Mouse (Mus musculus) midbrain, embryonic 10.5 days (tissue): ENCODE results near the gene Hist2h3c1. TPM values are rescaled to one million over a fixed set of nuclear protein-coding genes. Genes with fewer than 3 reads are reported as not detected.

Experiments
- DNase-seq: peaks from one replicate; pipeline ENCODE4 v3.0.0-alpha.2; 2017; ENCODE audit warnings: low spot score
- H3K27ac ChIP-seq: fragments of 300-500 bp; sonication (generic); replicated peaks from 2 replicates; pipeline ENCODE4 v1.5.1; 2016; ENCODE audit warnings: mild to moderate bottlenecking
- H3K27me3 ChIP-seq: fragments of 300-500 bp; sonication (generic); 2 replicates; pipeline ENCODE4 v1.6.1; 2016; ENCODE audit warnings: low read depth, mild to moderate bottlenecking; ENCODE audit not compliant: poor library complexity, severe bottlenecking
- H3K36me3 ChIP-seq: fragments of 300-500 bp; sonication (generic); 2 replicates; pipeline ENCODE4 v1.6.1; 2016; ENCODE audit warnings: mild to moderate bottlenecking, moderate library complexity
- H3K4me1 ChIP-seq: fragments of 300-500 bp; sonication (generic); 2 replicates; pipeline ENCODE4 v1.6.1; 2016
- H3K4me3 ChIP-seq: fragments of 300-500 bp; sonication (generic); 2 replicates; pipeline ENCODE4 v1.5.1; 2016; ENCODE audit warnings: mild to moderate bottlenecking, moderate library complexity
- H3K9me3 ChIP-seq: fragments of 300-500 bp; sonication (generic); replicated peaks from 2 replicates; pipeline ENCODE4 v1.6.1; 2016; ENCODE audit warnings: mild to moderate bottlenecking
- WGBS: fragments of 180-500 bp; shearing (Covaris S2); methylation state at CpG from one replicate; pipeline ENCODE4 v1.1.7; 2016; 5-methylcytosine and 5-hydroxymethylcytosine counted together
- polyA plus RNA-seq: library from polyadenylated mRNA; unstranded; fragments of >200 nt; fragmentation: Nextera tagmentation; extraction: Ambion mirVana; gene quantifications from 2 replicates; pipeline ENCODE4 v1.2.1, GENCODE M21; 2016

The Hist2h3c1 gene
- polyA plus RNA-seq, 1 experiment from 2014 or later, result 0.70 TPM

DNA sequence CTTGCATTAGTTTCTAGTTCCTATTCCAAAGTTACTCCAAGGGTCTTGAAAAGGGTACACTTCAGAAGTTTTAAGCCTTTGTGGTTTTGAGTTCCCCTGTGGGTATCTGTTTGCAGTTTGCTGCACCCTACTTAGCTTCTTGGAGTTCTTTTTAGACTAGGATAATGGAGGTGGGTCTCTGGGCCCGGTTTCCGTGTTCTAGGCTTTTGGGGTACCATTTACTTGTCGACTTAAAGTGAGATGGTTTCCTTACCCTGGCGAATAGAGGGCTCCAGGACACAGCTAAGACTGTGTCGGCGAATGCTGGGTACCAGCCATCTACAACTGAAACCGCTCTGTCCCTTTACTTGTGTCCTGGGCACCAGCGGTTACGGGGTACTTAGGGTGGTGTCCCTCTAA lies 24.8 kb upstream of the Hist2h3c1 start:
- 16% methylated on average over 9 of the region's 9 CpGs for WGBS
- Histone ChIP-seq H3K27ac (peak overlapping the region; percentile 97), H3K36me3 (no peaks in the 10 kb centered on the region), H3K9me3 (no peaks in the 10 kb centered on the region), H3K4me1 (peaks cover 67% of the 10 kb centered on the region), H3K4me3 (peak overlapping the region; percentile 64), H3K27me3 (no peaks in the 10 kb centered on the region)
- peak; percentile 26 for DNase-seq

GRCm38 (mm10) chr3:96222774-96223173 lies 23.7 kb upstream of the Hist2h3c1 start:
- 95% methylated on average over 4 of the region's 4 CpGs for WGBS
- H3K4me3 ChIP-seq, result peak overlapping the region; percentile 64
- H3K27ac ChIP-seq, result peak overlapping the region; percentile 97; the same call in 1 of the 2 replicates
- H3K9me3 ChIP-seq, result no peaks in the 10 kb centered on the region
- H3K36me3 ChIP-seq, result no peaks in the 10 kb centered on the region
- no peaks in the 10 kb centered on the region for H3K27me3 ChIP-seq
- no peak for DNase-seq
- peaks cover 75% of the 10 kb centered on the region for H3K4me1 ChIP-seq

DNA sequence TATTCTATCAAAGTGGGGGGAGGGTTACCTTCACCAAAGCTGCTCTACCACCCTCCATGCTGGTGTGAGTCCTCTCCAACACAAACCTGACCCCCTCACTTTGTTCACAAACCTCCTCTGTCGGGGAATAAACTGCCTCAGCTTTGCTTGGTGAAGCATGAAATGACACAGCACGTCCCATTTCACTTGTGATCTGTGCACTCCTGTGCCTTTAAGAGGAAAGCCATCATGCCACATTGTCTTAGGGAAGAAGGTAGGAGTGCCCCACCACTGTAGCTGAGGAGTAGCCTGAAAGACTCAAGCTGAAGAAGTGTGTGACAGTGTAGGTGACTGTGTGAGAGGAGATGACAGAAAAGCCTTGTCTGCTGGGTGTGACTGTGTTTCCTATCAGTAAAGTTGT lies 21.1 kb upstream of the Hist2h3c1 start:
- peak overlapping the region; percentile 30; the same call in 1 of the 2 replicates for H3K27ac ChIP-seq
- no peaks in the 10 kb centered on the region for H3K27me3 ChIP-seq
- peaks cover 61% of the 10 kb centered on the region for H3K4me1 ChIP-seq
- no peak overlapping the region for H3K4me3 ChIP-seq
- WGBS, result 14% methylated on average over 2 of the region's 2 CpGs
- no peaks in the 10 kb centered on the region for H3K9me3 ChIP-seq
- DNase-seq, result no peak
- no peaks in the 10 kb centered on the region for H3K36me3 ChIP-seq

- Histone ChIP-seq H3K9me3 (no peaks in the 10 kb centered on the region), H3K27ac (peak overlapping the region; percentile 23; the same call in 1 of the 2 replicates), H3K4me3 (no peak overlapping the region), H3K36me3 (no peaks in the 10 kb centered on the region), H3K4me1 (peaks cover 51% of the 10 kb centered on the region), H3K27me3 (no peaks in the 10 kb centered on the region)
- 77% methylated on average over 8 of the region's 8 CpGs for WGBS
- no peak for DNase-seq
Measured at GRCm38 (mm10) chr3:96226695-96227648, 19.5 kb upstream of the Hist2h3c1 start.

GRCm38 (mm10) chr3:96228828-96229227 lies 17.7 kb upstream of the Hist2h3c1 start:
- no peaks in the 10 kb centered on the region for H3K36me3 ChIP-seq
- no peaks in the 10 kb centered on the region for H3K9me3 ChIP-seq
- 77% methylated on average over 2 of the region's 2 CpGs for WGBS
- no peak overlapping the region for H3K27ac ChIP-seq
- H3K4me1 ChIP-seq, result peaks cover 35% of the 10 kb centered on the region
- no peak overlapping the region for H3K4me3 ChIP-seq
- no peak for DNase-seq
- H3K27me3 ChIP-seq, result no peaks in the 10 kb centered on the region

DNA sequence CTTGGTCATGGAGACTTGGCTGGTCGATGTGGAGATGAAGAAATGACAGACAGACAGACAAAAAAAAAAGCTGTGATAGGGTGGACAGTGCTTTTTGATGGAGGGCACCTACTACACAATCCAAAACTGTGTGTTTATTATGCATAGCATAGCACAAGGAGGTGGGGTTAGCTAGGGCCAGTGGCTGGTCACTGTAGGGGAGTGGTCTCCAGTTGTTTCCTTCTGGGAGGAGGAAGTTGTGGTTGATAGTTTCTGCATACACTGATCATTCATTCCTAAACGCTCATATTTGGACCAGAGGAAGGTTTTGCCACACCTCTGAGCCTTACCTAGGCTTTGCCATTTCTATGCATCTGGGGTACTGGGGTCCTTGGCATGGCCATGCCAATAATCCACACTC lies 16.1 kb upstream of the Hist2h3c1 start:
- Histone ChIP-seq H3K4me1 (peaks cover 19% of the 10 kb centered on the region), H3K9me3 (no peaks in the 10 kb centered on the region), H3K4me3 (no peak overlapping the region), H3K36me3 (no peaks in the 10 kb centered on the region), H3K27ac (no peak overlapping the region), H3K27me3 (no peaks in the 10 kb centered on the region)
- no peak for DNase-seq
- 90% methylated on average over 2 of the region's 2 CpGs for WGBS

GRCm38 (mm10) chr3:96230910-96231757 lies 15.4 kb upstream of the Hist2h3c1 start:
- WGBS, result 84% methylated on average over 4 of the region's 4 CpGs
- H3K36me3 ChIP-seq, result no peaks in the 10 kb centered on the region
- DNase-seq, result no peak
- H3K4me3 ChIP-seq, result no peak overlapping the region
- H3K4me1 ChIP-seq, result peaks cover 12% of the 10 kb centered on the region
- no peaks in the 10 kb centered on the region for H3K27me3 ChIP-seq
- H3K27ac ChIP-seq, result no peak overlapping the region
- no peaks in the 10 kb centered on the region for H3K9me3 ChIP-seq

DNA sequence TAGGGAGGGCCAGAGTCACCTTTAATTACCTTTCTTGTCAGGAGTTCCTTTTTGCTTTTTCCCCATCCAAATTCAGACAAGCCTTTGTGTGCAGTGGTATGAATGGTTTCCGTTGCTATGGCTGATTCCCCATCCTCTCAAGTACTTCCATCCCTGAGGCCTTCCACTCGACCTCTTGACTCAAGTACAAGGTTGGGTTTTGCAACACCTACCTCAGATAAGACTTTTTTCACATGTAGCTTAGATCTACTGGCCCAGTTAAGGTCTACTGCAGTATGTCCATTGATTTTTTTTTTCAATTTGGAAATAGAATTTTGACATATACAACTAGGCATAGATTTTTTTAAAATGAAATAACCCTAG lies 14.7 kb upstream of the Hist2h3c1 start:
- Histone ChIP-seq H3K36me3 (no peaks in the 10 kb centered on the region), H3K27me3 (no peaks in the 10 kb centered on the region), H3K4me1 (peaks cover 7% of the 10 kb centered on the region), H3K9me3 (no peaks in the 10 kb centered on the region), H3K27ac (no peak overlapping the region), H3K4me3 (no peak overlapping the region)
- 71% methylated on average over 2 of the region's 2 CpGs for WGBS
- DNase-seq, result no peak

- Histone ChIP-seq H3K4me3 (no peak overlapping the region), H3K27me3 (no peaks in the 10 kb centered on the region), H3K36me3 (no peaks in the 10 kb centered on the region), H3K27ac (no peak overlapping the region), H3K9me3 (no peaks in the 10 kb centered on the region), H3K4me1 (peaks cover 15% of the 10 kb centered on the region)
- DNase-seq, result no peak
- WGBS, result 88% methylated on average over 2 of the region's 2 CpGs
Measured at GRCm38 (mm10) chr3:96234914-96235313, 11.6 kb upstream of the Hist2h3c1 start.

GRCm38 (mm10) chr3:96235836-96236235 lies 10.6 kb upstream of the Hist2h3c1 start:
- no peak for DNase-seq
- Histone ChIP-seq H3K9me3 (no peaks in the 10 kb centered on the region), H3K27ac (no peak overlapping the region), H3K36me3 (no peaks in the 10 kb centered on the region), H3K27me3 (no peaks in the 10 kb centered on the region), H3K4me1 (peaks cover 20% of the 10 kb centered on the region), H3K4me3 (0 out of 2 replicates have a peak overlapping the region, but pooled peaks have one; percentile 8)
- 73% methylated on average over 3 of the region's 3 CpGs for WGBS

DNA sequence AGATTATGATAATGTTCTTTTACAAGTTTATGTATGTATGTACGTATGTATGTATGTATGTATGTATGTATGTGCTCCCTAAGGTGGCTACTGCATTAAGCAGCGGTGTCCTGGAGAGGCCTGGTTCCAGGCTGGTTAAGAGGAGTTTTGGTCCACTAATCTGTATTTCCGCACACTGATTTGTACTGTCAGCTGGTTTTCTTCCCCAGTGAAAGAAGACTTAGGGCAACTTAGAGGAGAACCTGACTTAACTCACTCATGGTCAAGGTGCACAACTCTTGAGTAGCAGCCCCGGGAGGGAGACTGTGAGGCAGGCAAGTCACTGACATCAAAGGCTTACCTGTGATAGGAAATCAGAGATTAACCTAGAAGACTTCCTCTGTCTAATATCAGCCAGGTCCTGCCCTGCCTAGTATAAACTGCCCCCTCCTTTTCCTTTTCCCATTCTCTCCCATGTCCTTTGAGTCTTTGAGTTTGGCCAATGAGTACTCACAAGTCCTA lies 9.6 kb upstream of the Hist2h3c1 start:
- no peak for DNase-seq
- Histone ChIP-seq H3K4me3 (peak overlapping the region; percentile 65), H3K9me3 (no peaks in the 10 kb centered on the region), H3K27me3 (no peaks in the 10 kb centered on the region), H3K27ac (peak overlapping the region; percentile 93), H3K36me3 (no peaks in the 10 kb centered on the region), H3K4me1 (peaks cover 23% of the 10 kb centered on the region)
- 83% methylated on average over 4 of the region's 4 CpGs for WGBS

GRCm38 (mm10) chr3:96237335-96237903 lies 9.1 kb upstream of the Hist2h3c1 start:
- DNase-seq, result peak; percentile 52
- H3K4me3 ChIP-seq, result peak overlapping the region; percentile 65
- no peaks in the 10 kb centered on the region for H3K9me3 ChIP-seq
- H3K36me3 ChIP-seq, result no peaks in the 10 kb centered on the region
- H3K27me3 ChIP-seq, result no peaks in the 10 kb centered on the region
- peaks cover 23% of the 10 kb centered on the region for H3K4me1 ChIP-seq
- WGBS, result 32% methylated on average over 7 of the region's 7 CpGs
- peak overlapping the region; percentile 93 for H3K27ac ChIP-seq
